Mouse (Mus musculus): ENCODE results near the gene Nav1.

GRCm38 (mm10) chr1:135467462-135467861 lies 139.6 kb downstream of the Nav1 start:
- TF ChIP-seq CTCF (IDR thresholded peaks at IDR 0.05; ENCODE audit: low read depth, low read length): no peak
- no peak for TF ChIP-seq POLR2A (IDR thresholded peaks at IDR 0.05; ENCODE audit: extremely low read depth, insufficient read depth, low read length)

Measured in liver, adult 2 months (tissue).